Mouse (Mus musculus) bone marrow, adult 2 months (tissue): Measurements from ENCODE around the gene Rfc2.

Experiments
- CTCF ChIP-seq: fragments of 200-500 bp; IDR thresholded peaks from 2 replicates; pipeline ENCODE4 v1.5.1; 2011; ENCODE audit warnings: low read length, control low read depth; ENCODE audit not compliant: control insufficient read depth, insufficient read depth
- POLR2A ChIP-seq: fragments of 200-500 bp; IDR thresholded peaks from 2 replicates; pipeline ENCODE4 v1.6.1; 2011; ENCODE audit warnings: low read depth, mild to moderate bottlenecking, control low read depth, low read length, borderline replicate concordance; ENCODE audit not compliant: control insufficient read depth

DNA sequence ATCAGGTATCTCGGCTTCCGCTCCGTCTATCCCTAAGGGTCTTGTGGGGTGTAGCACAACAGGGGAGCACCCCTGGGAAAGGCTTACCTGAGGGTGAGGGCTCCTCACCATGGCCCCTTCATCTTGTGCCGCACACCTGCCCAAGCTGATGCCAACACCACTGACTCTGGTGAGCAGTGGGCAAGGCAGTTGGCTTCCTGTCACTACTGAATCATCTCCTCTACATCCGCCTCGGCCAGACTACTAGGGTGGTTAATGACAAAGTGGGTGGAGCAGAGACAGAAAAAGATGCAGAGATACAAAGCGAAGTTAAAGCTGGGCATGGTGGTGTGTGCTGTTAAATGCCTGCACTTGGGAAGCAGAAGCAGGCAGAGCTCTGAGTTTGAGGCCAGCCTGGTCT lies 33.6 kb downstream of the Rfc2 start, which contains the start of gene Lat2:
- TF ChIP-seq CTCF (no peak), POLR2A (peak; percentile 40; the same call in 1 of the 2 replicates)
